Mouse (Mus musculus): ENCODE data around the gene Safb. TPM values are rescaled to one million over a fixed set of nuclear protein-coding genes. Genes with fewer than 3 reads are reported as not detected.

The Safb gene
- polyA plus RNA-seq, 1 experiment: 87.0 TPM

DNA sequence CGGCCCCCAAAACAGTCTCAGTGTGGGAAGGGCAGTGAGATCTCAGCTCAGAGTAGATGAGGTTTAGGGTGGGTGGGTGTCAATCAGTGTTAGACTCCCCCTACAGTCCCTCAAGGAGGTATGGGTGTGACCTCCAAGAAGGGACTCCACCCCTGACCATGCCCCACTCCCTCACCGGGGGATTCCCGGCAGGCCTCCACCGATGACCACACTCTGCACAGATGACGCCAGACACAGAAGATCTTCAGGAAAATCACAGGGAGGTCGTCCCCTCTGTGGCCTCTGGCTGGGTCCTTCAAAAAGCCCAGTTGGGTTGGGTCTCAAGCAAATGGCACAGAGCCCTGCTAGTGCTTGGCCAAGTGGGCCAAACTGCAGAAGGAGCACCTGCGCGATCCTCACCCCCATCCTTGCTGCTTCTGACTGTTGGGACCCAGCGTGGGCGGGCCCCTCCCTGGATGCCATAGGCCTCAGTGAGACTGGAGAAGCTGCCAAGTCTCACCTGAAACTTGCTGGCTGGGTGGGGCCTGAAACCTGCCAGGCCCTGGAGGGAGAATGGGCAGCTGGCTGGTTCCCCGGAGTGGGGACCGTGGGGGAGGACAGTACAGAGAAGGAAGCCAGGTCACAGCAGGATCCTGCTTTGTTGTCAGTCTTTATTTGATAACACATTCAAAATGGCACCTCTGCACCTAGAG, 33.7 kb upstream of the Safb start:
- DNase-seq: no peak
- H3K27ac ChIP-seq (ENCODE audit: insufficient read depth, low read depth, low read length): no peak overlapping the region
- no peaks in the 10 kb centered on the region for H3K36me3 ChIP-seq (ENCODE audit: control insufficient read depth, insufficient read depth, low read length)

DNA sequence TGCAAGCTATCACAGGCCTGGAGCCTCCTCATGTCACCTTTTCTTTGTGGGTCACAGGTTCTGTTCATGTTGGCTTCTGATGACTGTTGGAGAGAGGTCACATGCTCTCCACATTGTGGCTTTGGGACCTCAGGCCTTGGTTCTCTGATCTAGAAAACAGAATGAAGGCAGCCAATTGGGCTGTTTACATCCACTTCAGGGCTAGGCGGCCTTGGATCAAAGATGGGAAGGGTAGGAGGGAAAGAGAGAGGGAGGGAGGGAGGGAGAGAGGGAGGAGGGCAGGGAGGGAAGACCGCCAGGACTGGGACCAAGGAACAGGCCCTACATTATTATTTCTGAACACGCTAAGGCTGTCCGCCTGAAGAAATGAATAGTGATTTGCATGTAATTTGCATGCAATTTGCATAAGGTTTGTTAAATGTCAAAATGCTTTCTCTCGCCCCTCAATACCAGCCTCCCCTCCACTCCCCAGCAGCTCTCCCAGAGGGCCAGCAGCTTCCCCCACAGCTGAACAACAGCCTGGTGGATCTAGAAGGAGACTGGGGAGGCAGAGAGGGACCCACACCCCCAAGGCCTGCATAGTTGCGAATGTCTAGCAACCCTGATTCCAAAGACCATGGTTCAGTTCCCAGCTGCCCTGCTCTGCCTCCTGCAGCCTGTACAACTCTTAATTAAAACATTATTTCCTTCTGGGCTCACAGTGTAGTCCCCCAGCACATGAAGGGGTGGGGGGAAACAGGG, 32.6 kb upstream of the Safb start:
- H3K4me3 ChIP-seq (ENCODE audit: insufficient read depth, low read depth, low read length): no peak overlapping the region
- 78% methylated on average over 6 of the region's 6 CpGs for WGBS
- no peak for DNase-seq

More for the DNA sequence above, 33.7 kb upstream of the Safb start:
- WGBS: 70% methylated on average over 12 of the region's 12 CpGs
- Histone ChIP-seq H3K27me3 (replicated peaks; ENCODE audit: control insufficient read depth, insufficient read depth, low read length) (no peaks in the 10 kb centered on the region), H3K4me3 (ENCODE audit: insufficient read depth, low read depth, low read length) (no peak overlapping the region), H3K4me1 (ENCODE audit: control insufficient read depth, insufficient read depth, low read length) (no peaks in the 10 kb centered on the region)
- no peak for TF ChIP-seq POLR2A (IDR thresholded peaks at IDR 0.05; ENCODE audit: low read depth, low read length)
- no peak for TF ChIP-seq CTCF (conservative IDR thresholded peaks at IDR 0.05; ENCODE audit: insufficient read depth, insufficient read length, low read depth, low read length)

DNA sequence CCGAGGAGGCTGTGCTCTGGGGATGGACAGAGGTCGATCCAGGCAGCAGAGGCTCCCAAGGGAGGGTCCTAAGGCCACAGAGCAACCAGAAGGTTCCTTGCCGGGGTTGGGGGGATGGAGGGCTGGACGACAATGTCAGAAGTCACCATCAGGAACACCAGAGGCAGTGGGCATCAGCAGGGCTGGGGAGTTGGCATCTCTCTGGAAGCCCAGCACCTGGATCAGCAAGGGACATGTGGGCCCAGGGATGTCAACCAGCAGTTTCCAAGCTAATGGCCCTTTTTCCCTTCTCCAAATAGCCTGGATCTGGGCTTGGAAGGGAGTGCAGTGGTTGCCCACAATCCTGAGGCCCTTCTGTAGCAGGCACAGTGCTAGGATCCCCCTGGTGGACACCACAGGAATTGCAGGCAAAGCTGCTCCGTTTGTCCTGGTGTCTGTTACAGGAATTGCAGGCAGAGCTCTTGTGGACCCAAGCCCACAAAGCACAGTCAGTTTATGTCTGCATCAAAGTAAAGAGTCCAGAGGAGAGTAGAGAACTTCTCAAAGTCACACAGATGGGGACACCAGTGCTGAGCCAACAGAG, 31.8 kb upstream of the Safb start:
- DNase-seq: peak; percentile 68
- Histone ChIP-seq H3K27me3 (replicated peaks; ENCODE audit: control insufficient read depth, insufficient read depth, low read length) (no peaks in the 10 kb centered on the region), H3K36me3 (ENCODE audit: control insufficient read depth, insufficient read depth, low read length) (no peaks in the 10 kb centered on the region), H3K4me1 (ENCODE audit: control insufficient read depth, insufficient read depth, low read length) (no peaks in the 10 kb centered on the region), H3K4me3 (ENCODE audit: insufficient read depth, low read depth, low read length) (no peak overlapping the region), H3K27ac (ENCODE audit: insufficient read depth, low read depth, low read length) (no peak overlapping the region)
- 63% methylated on average over 5 of the region's 5 CpGs for WGBS
- TF ChIP-seq POLR2A (IDR thresholded peaks at IDR 0.05; ENCODE audit: low read depth, low read length): no peak
- TF ChIP-seq CTCF (conservative IDR thresholded peaks at IDR 0.05; ENCODE audit: insufficient read depth, insufficient read length, low read depth, low read length): peak; percentile 99

More for the DNA sequence above, 32.6 kb upstream of the Safb start:
- Histone ChIP-seq H3K27ac (ENCODE audit: insufficient read depth, low read depth, low read length) (no peak overlapping the region), H3K36me3 (ENCODE audit: control insufficient read depth, insufficient read depth, low read length) (no peaks in the 10 kb centered on the region), H3K27me3 (replicated peaks; ENCODE audit: control insufficient read depth, insufficient read depth, low read length) (no peaks in the 10 kb centered on the region), H3K4me1 (ENCODE audit: control insufficient read depth, insufficient read depth, low read length) (no peaks in the 10 kb centered on the region)
- TF ChIP-seq POLR2A (IDR thresholded peaks at IDR 0.05; ENCODE audit: low read depth, low read length): no peak
- no peak for TF ChIP-seq CTCF (conservative IDR thresholded peaks at IDR 0.05; ENCODE audit: insufficient read depth, insufficient read length, low read depth, low read length)

GRCm38 (mm10) chr17:56554122-56554551, 30.5 kb upstream of the Safb start, which contains the start of gene Gm20219:
TSS of gene Gm20219 (minus strand) at chr17:56554387.
- H3K4me1 ChIP-seq (ENCODE audit: control insufficient read depth, insufficient read depth, low read length): no peaks in the 10 kb centered on the region
- no peaks in the 10 kb centered on the region for H3K36me3 ChIP-seq (ENCODE audit: control insufficient read depth, insufficient read depth, low read length)
- H3K4me3 ChIP-seq (ENCODE audit: insufficient read depth, low read depth, low read length): no peak within 1 kb of the TSS
- H3K27ac ChIP-seq (ENCODE audit: insufficient read depth, low read depth, low read length): no peak within 1 kb of the TSS
- TF ChIP-seq CTCF (conservative IDR thresholded peaks at IDR 0.05; ENCODE audit: insufficient read depth, insufficient read length, low read depth, low read length): no peak
- TF ChIP-seq POLR2A (IDR thresholded peaks at IDR 0.05; ENCODE audit: low read depth, low read length): no peak
- DNase-seq: peak; percentile 28
- 66% methylated on average over 20 of the region's 20 CpGs for WGBS
- H3K27me3 ChIP-seq (replicated peaks; ENCODE audit: control insufficient read depth, insufficient read depth, low read length): no peaks in the 10 kb centered on the region

- Histone ChIP-seq H3K4me3 (ENCODE audit: insufficient read depth, low read depth, low read length) (no peak overlapping the region), H3K36me3 (ENCODE audit: control insufficient read depth, insufficient read depth, low read length) (no peaks in the 10 kb centered on the region), H3K27me3 (replicated peaks; ENCODE audit: control insufficient read depth, insufficient read depth, low read length) (no peaks in the 10 kb centered on the region), H3K27ac (ENCODE audit: insufficient read depth, low read depth, low read length) (no peak overlapping the region), H3K4me1 (ENCODE audit: control insufficient read depth, insufficient read depth, low read length) (no peaks in the 10 kb centered on the region)
- TF ChIP-seq CTCF (conservative IDR thresholded peaks at IDR 0.05; ENCODE audit: insufficient read depth, insufficient read length, low read depth, low read length) (peak; percentile 65), POLR2A (IDR thresholded peaks at IDR 0.05; ENCODE audit: low read depth, low read length) (no peak)
- peak; percentile 58 for DNase-seq
- 16% methylated on average over 3 of the region's 3 CpGs for WGBS
Measured at GRCm38 (mm10) chr17:56558448-56558847, 26.2 kb upstream of the Safb start.

DNA sequence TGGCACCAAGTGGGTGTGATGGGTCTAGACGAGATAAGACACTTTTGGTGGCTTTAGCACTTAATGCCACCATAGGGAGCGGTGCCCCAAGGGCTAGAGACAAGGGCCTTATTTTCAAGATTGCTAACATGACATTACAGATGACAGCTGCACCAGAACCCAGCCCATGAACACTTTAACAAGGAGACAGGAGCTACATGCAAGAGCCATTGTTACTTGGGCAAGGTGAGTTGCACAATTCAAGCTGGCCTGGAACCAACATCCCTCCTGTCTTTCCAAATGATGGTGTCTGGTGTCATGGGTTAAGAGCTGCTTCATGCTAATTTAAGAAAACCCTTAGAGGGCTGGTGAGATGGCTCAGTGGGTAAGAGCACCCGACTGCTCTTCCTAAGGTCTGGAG, 25.2 kb upstream of the Safb start:
- Histone ChIP-seq H3K4me1 (ENCODE audit: control insufficient read depth, insufficient read depth, low read length) (no peaks in the 10 kb centered on the region), H3K27ac (ENCODE audit: insufficient read depth, low read depth, low read length) (no peak overlapping the region), H3K27me3 (replicated peaks; ENCODE audit: control insufficient read depth, insufficient read depth, low read length) (no peaks in the 10 kb centered on the region), H3K4me3 (ENCODE audit: insufficient read depth, low read depth, low read length) (no peak overlapping the region), H3K36me3 (ENCODE audit: control insufficient read depth, insufficient read depth, low read length) (no peaks in the 10 kb centered on the region)
- no peak for DNase-seq
- no peak for TF ChIP-seq POLR2A (IDR thresholded peaks at IDR 0.05; ENCODE audit: low read depth, low read length)
- no peak for TF ChIP-seq CTCF (conservative IDR thresholded peaks at IDR 0.05; ENCODE audit: insufficient read depth, insufficient read length, low read depth, low read length)
- 81% methylated on average over 3 of the region's 3 CpGs for WGBS

GRCm38 (mm10) chr17:56560131-56560530, 24.5 kb upstream of the Safb start:
- no peak for TF ChIP-seq POLR2A (IDR thresholded peaks at IDR 0.05; ENCODE audit: low read depth, low read length)
- no peak for TF ChIP-seq CTCF (conservative IDR thresholded peaks at IDR 0.05; ENCODE audit: insufficient read depth, insufficient read length, low read depth, low read length)
- H3K4me1 ChIP-seq (ENCODE audit: control insufficient read depth, insufficient read depth, low read length): no peaks in the 10 kb centered on the region
- no peaks in the 10 kb centered on the region for H3K36me3 ChIP-seq (ENCODE audit: control insufficient read depth, insufficient read depth, low read length)
- no peaks in the 10 kb centered on the region for H3K27me3 ChIP-seq (replicated peaks; ENCODE audit: control insufficient read depth, insufficient read depth, low read length)
- no peak overlapping the region for H3K27ac ChIP-seq (ENCODE audit: insufficient read depth, low read depth, low read length)
- 56% methylated on average over 1 of the region's 1 CpGs for WGBS
- DNase-seq: no peak
- no peak overlapping the region for H3K4me3 ChIP-seq (ENCODE audit: insufficient read depth, low read depth, low read length)

Measured in kidney, adult 2 months (tissue).